Mouse (Mus musculus) gastrocnemius, postnatal 14 days (tissue): ENCODE measurements around the gene Nrg4. TPM values are rescaled to one million over a fixed set of nuclear protein-coding genes. Genes with fewer than 3 reads are reported as not detected.
A peak's percentile ranks its signal among the peaks of the same experiment; 100 is the strongest.

Source experiments
- DNase-seq: peaks from one replicate; pipeline ENCODE4 v3.0.0; 2021; ENCODE audit warnings: mixed read lengths
- intact Hi-C: fragments of 180-260 bp; cut with DNase I; formaldehyde crosslinking; loops from one replicate; pipeline ENCODE4 v1.15.1; 2025; ENCODE audit warnings: low total_unique reads
- total RNA-seq, 2 experiments: library from RNA; stranded (reverse); gene quantifications; 2 replicates each; pipeline ENCODE4 v1.2.3; 2021

Gene Nrg4
- total RNA-seq, 2 experiments from 2014 or later: 0.18 TPM; not detected in 1

- intact Hi-C loops: no loop called here
- DNase-seq: no peak
Measured at GRCm38 (mm10) chr9:55325061-55325460, 1.6 kb downstream of the Nrg4 start.

GRCm38 (mm10) chr9:55324516-55324915 is 2.1 kb downstream of the Nrg4 start:
- no peak for DNase-seq
- intact Hi-C loops: no loop called here

GRCm38 (mm10) chr9:55324085-55324484 is 2.6 kb downstream of the Nrg4 start:
- no peak for DNase-seq
- intact Hi-C loops: no loop called here

- intact Hi-C loops: no loop called here
- no peak for DNase-seq
Measured at GRCm38 (mm10) chr9:55322641-55323040, 4.0 kb downstream of the Nrg4 start.

GRCm38 (mm10) chr9:55313619-55314261 is 12.9 kb downstream of the Nrg4 start:
- no peak for DNase-seq
- intact Hi-C loops: no loop called here

- intact Hi-C loops: no loop called here
Measured at GRCm38 (mm10) chr9:55311560-55311959, 15.1 kb downstream of the Nrg4 start.

GRCm38 (mm10) chr9:55308455-55308854 is 18.2 kb downstream of the Nrg4 start:
- intact Hi-C loops: loop anchor here (5.0 kb wide), 1 partner anchor 281 kb away; the partner anchor contains the start of gene Chrna3
- no peak for DNase-seq

More at GRCm38 (mm10) chr9:55311560-55311959, 15.1 kb downstream of the Nrg4 start:
- peak; percentile 46 for DNase-seq

- intact Hi-C loops: loop anchor here (5.0 kb wide), 1 partner anchor 280 kb away; the partner anchor contains the start of gene Chrna3
- no peak for DNase-seq
Measured at GRCm38 (mm10) chr9:55307557-55307956, 19.1 kb downstream of the Nrg4 start.

- DNase-seq: no peak
- intact Hi-C loops: loop anchor here (5.0 kb wide), 1 partner anchor 280 kb away; the partner anchor contains the start of gene Chrna3
Measured at GRCm38 (mm10) chr9:55307066-55307465, 19.6 kb downstream of the Nrg4 start.

GRCm38 (mm10) chr9:55296221-55296620 is 30.4 kb downstream of the Nrg4 start:
- intact Hi-C loops: no loop called here
- DNase-seq: no peak

GRCm38 (mm10) chr9:55291966-55292365 is 34.7 kb downstream of the Nrg4 start:
- intact Hi-C loops: no loop called here

GRCm38 (mm10) chr9:55289475-55290198 is 37.0 kb downstream of the Nrg4 start:
- intact Hi-C loops: no loop called here
- no peak for DNase-seq

More at GRCm38 (mm10) chr9:55291966-55292365, 34.7 kb downstream of the Nrg4 start:
- DNase-seq: no peak

GRCm38 (mm10) chr9:55285197-55285596 is 41.4 kb downstream of the Nrg4 start:
- DNase-seq: no peak

GRCm38 (mm10) chr9:55283516-55283915 is 43.1 kb downstream of the Nrg4 start:
- no peak for DNase-seq
- intact Hi-C loops: no loop called here

More at GRCm38 (mm10) chr9:55285197-55285596, 41.4 kb downstream of the Nrg4 start:
- intact Hi-C loops: no loop called here

- DNase-seq: no peak
- intact Hi-C loops: no loop called here
Measured at GRCm38 (mm10) chr9:55279114-55279825, 47.4 kb downstream of the Nrg4 start.

GRCm38 (mm10) chr9:55277562-55277961 is 49.1 kb downstream of the Nrg4 start:
- no peak for DNase-seq
- intact Hi-C loops: no loop called here

- intact Hi-C loops: no loop called here
- no peak for DNase-seq
Measured at GRCm38 (mm10) chr9:55273906-55274305, 52.7 kb downstream of the Nrg4 start.

- intact Hi-C loops: no loop called here
- DNase-seq: no peak
Measured at GRCm38 (mm10) chr9:55271960-55272560, 54.6 kb downstream of the Nrg4 start.

- intact Hi-C loops: no loop called here
- DNase-seq: no peak
Measured at GRCm38 (mm10) chr9:55264356-55265302, 62.0 kb downstream of the Nrg4 start.
